Mouse (Mus musculus): ENCODE data around the gene Btbd2.

DNA sequence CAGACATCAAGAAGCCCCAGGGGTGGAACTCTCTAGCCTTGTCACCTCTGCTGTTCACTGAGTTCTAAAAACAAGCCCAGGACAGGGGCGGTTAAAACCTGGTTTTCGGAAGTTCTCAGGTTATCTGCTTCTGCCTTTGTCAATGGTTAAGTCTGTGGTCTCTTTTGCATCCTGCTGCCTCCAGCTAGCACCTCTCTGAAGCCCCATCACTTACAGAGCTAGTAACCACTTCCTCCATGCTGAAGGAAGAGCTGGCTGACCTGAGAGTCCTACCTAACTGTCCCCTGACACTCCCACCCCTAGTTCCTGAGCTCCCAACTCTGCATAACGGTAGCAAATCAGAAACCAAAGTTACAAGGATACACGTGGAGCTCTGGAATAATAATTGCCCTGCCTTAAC is 43.9 kb upstream of the Btbd2 start:
- no peak for TF ChIP-seq POLR2A (IDR thresholded peaks at IDR 0.05; ENCODE audit: control insufficient read depth, low read depth, low read length)
- no peak for TF ChIP-seq CTCF (IDR thresholded peaks at IDR 0.05; ENCODE audit: control insufficient read depth, insufficient read depth, insufficient replicate concordance, low read depth, low read length)

Measured in testis, adult 2 months (tissue).